Mouse (Mus musculus) midbrain, postnatal 0 days (tissue): ENCODE data around the gene Trim46. TPM values are rescaled to one million over a fixed set of nuclear protein-coding genes. Genes with fewer than 3 reads are reported as not detected.

Experiments used
- ATAC-seq: fragments of 200-750 bp; cut with Nextera tagmentation; 2 replicates; pipeline ENCODE4 v1.8.0; 2017; ENCODE audit warnings: moderate number of reproducible peaks, mild to moderate bottlenecking, moderate TSS enrichment, moderate library complexity; ENCODE audit not compliant: low FRiP score
- DNase-seq: peaks from one replicate; pipeline ENCODE4 v3.0.0-alpha.2; 2015; ENCODE audit warnings: low spot score
- H3K27ac ChIP-seq: fragments of 300-500 bp; sonication (generic); 2 replicates; pipeline ENCODE4 v1.5.1; 2014; ENCODE audit warnings: low read depth, mild to moderate bottlenecking, low read length, mixed read lengths
- H3K27me3 ChIP-seq: fragments of 300-500 bp; sonication (generic); 2 replicates; pipeline ENCODE4 v1.6.1; 2014; ENCODE audit warnings: low read length, control low read depth, mixed read lengths; ENCODE audit not compliant: insufficient read depth
- H3K36me3 ChIP-seq: fragments of 300-500 bp; sonication (generic); 2 replicates; pipeline ENCODE4 v1.6.1; 2014; ENCODE audit warnings: low read length, control low read depth, mixed read lengths; ENCODE audit not compliant: insufficient read depth
- H3K4me1 ChIP-seq: fragments of 300-500 bp; sonication (generic); 2 replicates; pipeline ENCODE4 v1.6.1; 2014; ENCODE audit warnings: mild to moderate bottlenecking, control low read depth, antibody characterized with exemption, low read length, mixed read lengths; ENCODE audit not compliant: insufficient read depth
- H3K4me2 ChIP-seq: fragments of 300-500 bp; sonication (generic); 2 replicates; pipeline ENCODE4 v1.6.1; 2014; ENCODE audit warnings: low read depth, mild to moderate bottlenecking, low read length, mixed read lengths; ENCODE audit not compliant: poor library complexity, severe bottlenecking
- H3K4me3 ChIP-seq: fragments of 300-500 bp; sonication (generic); 2 replicates; pipeline ENCODE4 v1.5.1; 2014; ENCODE audit warnings: low read depth, mild to moderate bottlenecking, low read length, moderate library complexity
- H3K9ac ChIP-seq: fragments of 300-500 bp; sonication (generic); replicated peaks from 2 replicates; pipeline ENCODE4 v1.6.1; 2014; ENCODE audit warnings: mild to moderate bottlenecking, low read length, moderate library complexity, mixed read lengths; ENCODE audit not compliant: poor library complexity, severe bottlenecking
- H3K9me3 ChIP-seq: fragments of 300-500 bp; sonication (generic); 2 replicates; pipeline ENCODE4 v1.6.1; 2016; ENCODE audit warnings: low read length, control low read depth
- CTCF ChIP-seq: IDR thresholded peaks from 2 replicates; pipeline ENCODE4 v1.5.1; 2016; ENCODE audit warnings: antibody characterized with exemption, mild to moderate bottlenecking
- WGBS: fragments of 180-500 bp; shearing (Covaris S2); extraction: QIAGEN DNeasy Blood & Tissue Kit; methylation state at CpG from one replicate; pipeline ENCODE4 v1.1.7; 2014; 5-methylcytosine and 5-hydroxymethylcytosine counted together
- polyA plus RNA-seq: library from polyadenylated mRNA; unstranded; fragments of >200 nt; fragmentation: Nextera tagmentation; extraction: Ambion mirVana; gene quantifications from 2 replicates; pipeline ENCODE4 v1.2.1, GENCODE M21; 2015
- total RNA-seq: library from RNA; depleted of rRNA; stranded (reverse); fragments of >200 nt; gene quantifications from 2 replicates; pipeline ENCODE4 v1.2.3, GENCODE M21; 2014

Gene Trim46
- total and polyA plus RNA-seq, 2 experiments from 2014 or later = 69.1 to 124 TPM

- H3K4me1 ChIP-seq = peaks cover 12% of the 10 kb centered on the region; the same call in 1 of the 2 replicates
- H3K9me3 ChIP-seq = no peaks in the 10 kb centered on the region
- peak; percentile 93 for DNase-seq
- peak overlapping the region; percentile 92 for H3K4me2 ChIP-seq
- peak overlapping the region; percentile 70 for H3K4me3 ChIP-seq
- H3K36me3 ChIP-seq = peaks cover 29% of the 10 kb centered on the region
- peak overlapping the region; percentile 93 for H3K9ac ChIP-seq
- H3K27me3 ChIP-seq = no peaks in the 10 kb centered on the region
- peak; percentile 49 for ATAC-seq
- H3K27ac ChIP-seq = peak overlapping the region; percentile 97
- WGBS = 3% methylated on average over 19 of the region's 26 CpGs
- no peak for TF ChIP-seq CTCF
Measured at GRCm38 (mm10) chr3:89244982-89245687, 974 bp downstream of the Trim46 start.

- Histone ChIP-seq H3K4me3 (peak overlapping the region; percentile 70), H3K9me3 (no peaks in the 10 kb centered on the region), H3K4me1 (peaks cover 12% of the 10 kb centered on the region; the same call in 1 of the 2 replicates), H3K36me3 (peaks cover 35% of the 10 kb centered on the region), H3K4me2 (peak overlapping the region; percentile 92), H3K27me3 (no peaks in the 10 kb centered on the region), H3K27ac (peak overlapping the region; percentile 97), H3K9ac (peak overlapping the region; percentile 93)
- 9% methylated on average over 25 of the region's 25 CpGs for WGBS
- DNase-seq (peak; percentile 65), ATAC-seq (peak; percentile 31)
- peak; percentile 61 for TF ChIP-seq CTCF
Measured at GRCm38 (mm10) chr3:89244158-89244981, 1.7 kb downstream of the Trim46 start.

GRCm38 (mm10) chr3:89243609-89244008 lies 2.5 kb downstream of the Trim46 start:
- TF ChIP-seq CTCF = peak; percentile 61
- Histone ChIP-seq H3K4me2 (peak overlapping the region; percentile 92), H3K27ac (peak overlapping the region; percentile 97), H3K27me3 (no peaks in the 10 kb centered on the region), H3K4me1 (peaks cover 12% of the 10 kb centered on the region; the same call in 1 of the 2 replicates), H3K4me3 (peak overlapping the region; percentile 70), H3K9ac (peak overlapping the region; percentile 93), H3K9me3 (no peaks in the 10 kb centered on the region), H3K36me3 (peaks cover 42% of the 10 kb centered on the region)
- ATAC-seq = no peak
- DNase-seq = peak; percentile 62
- WGBS = 10% methylated on average over 14 of the region's 14 CpGs

- peaks cover 48% of the 10 kb centered on the region for H3K36me3 ChIP-seq
- no peak for ATAC-seq
- H3K4me3 ChIP-seq = no peak overlapping the region
- no peak overlapping the region for H3K9ac ChIP-seq
- H3K4me2 ChIP-seq = no peak overlapping the region
- TF ChIP-seq CTCF = peak; percentile 83
- peaks cover 10% of the 10 kb centered on the region; the same call in 1 of the 2 replicates for H3K4me1 ChIP-seq
- peak; percentile 73 for DNase-seq
- H3K27me3 ChIP-seq = no peaks in the 10 kb centered on the region
- WGBS = 68% methylated on average over 9 of the region's 9 CpGs
- H3K27ac ChIP-seq = 0 out of 2 replicates have a peak overlapping the region, but pooled peaks have one; percentile 26
- H3K9me3 ChIP-seq = no peaks in the 10 kb centered on the region
Measured at GRCm38 (mm10) chr3:89242331-89242895, 3.7 kb downstream of the Trim46 start.

GRCm38 (mm10) chr3:89238494-89238893 lies 7.6 kb downstream of the Trim46 start:
- Histone ChIP-seq H3K4me2 (no peak overlapping the region), H3K4me1 (no peaks in the 10 kb centered on the region), H3K27me3 (no peaks in the 10 kb centered on the region), H3K36me3 (peaks cover 84% of the 10 kb centered on the region), H3K9me3 (no peaks in the 10 kb centered on the region), H3K4me3 (no peak overlapping the region), H3K27ac (no peak overlapping the region), H3K9ac (no peak overlapping the region)
- ATAC-seq (no peak), DNase-seq (no peak)
- TF ChIP-seq CTCF = no peak
- 65% methylated on average over 10 of the region's 12 CpGs for WGBS
